In the genomic region with DNA sequence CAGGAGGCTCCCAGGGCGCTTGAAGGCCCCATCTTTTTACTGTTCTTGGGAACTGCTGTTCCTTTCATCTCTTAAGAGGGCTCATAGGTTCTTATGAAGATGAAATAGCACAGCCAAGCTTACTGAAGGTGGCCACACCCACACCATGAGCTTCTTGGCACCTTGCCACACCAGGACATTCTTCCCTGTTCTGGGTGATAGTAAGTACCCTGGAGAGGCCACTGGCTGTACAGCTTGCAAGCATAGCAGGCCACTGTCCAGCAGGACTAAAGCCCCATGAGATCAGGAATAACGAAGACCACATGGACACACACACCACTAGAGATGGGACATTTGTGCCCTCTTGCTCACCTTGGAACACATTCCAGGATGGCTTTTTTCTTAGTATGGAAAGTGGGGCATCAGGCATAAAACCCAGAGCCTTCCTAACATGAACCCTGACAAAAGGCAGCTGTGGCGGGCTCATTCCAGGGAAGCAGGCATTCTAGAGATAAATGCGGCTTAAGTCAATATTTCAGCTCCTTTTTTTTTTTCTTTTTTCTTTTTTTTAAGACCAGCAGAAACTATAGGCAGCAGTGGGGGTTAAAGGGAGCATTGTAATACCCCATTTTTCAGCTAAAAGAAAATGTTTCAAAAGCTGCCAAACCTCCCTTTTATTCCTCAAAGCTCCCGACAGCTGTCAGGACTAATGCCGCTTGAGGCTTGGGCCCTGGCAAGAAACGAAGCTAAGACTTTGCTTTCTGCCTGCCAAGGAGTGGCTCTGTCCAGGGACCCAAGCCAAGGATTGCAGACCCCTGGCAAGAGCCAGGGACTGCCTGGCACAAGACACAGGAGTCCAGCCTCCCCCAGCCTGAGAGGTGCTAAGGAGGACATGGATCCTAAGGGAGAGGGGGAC, we compare ENCODE assay signal across 7 mouse cellular contexts.
DNase-seq lines count a peak whose midpoint lies in the region; ATAC-seq and TF ChIP-seq lines count a peak whose summit lies in the region.

No protein-coding gene starts in this region.

- H3K4me3 ChIP-seq in limb, embryonic 14.5 days (replicated peaks; ENCODE audit: low read length), result no peak overlapping the region
- H3K4me3 ChIP-seq in limb, embryonic 10.5 days, result no peak overlapping the region
- H3K4me3 ChIP-seq in heart, embryonic 14.5 days (ENCODE audit: control insufficient read depth in 1 of 2, insufficient read depth in 1 of 2, low read depth in 1 of 2, low read length in 2 of 2), result no peak overlapping the region
- H3K4me3 ChIP-seq in neural tube, embryonic 15.5 days (replicated peaks), result no peak overlapping the region

- peak; percentile 49 for DNase-seq in limb, embryonic 14.5 days (ENCODE audit: low spot score)
- no peak for DNase-seq in limb, embryonic 10.5 days (ENCODE audit: low spot score)
- DNase-seq in adrenal gland, postnatal 36 days, result peak; percentile 48 to 54
- peak; percentile 39 for DNase-seq in layer of hippocampus, adult 9-11 months
- DNase-seq in thymus, postnatal 36 days, result no peak

- WGBS in limb, embryonic 14.5 days, result 79% methylated on average over 7 of the region's 7 CpGs
- WGBS in limb, embryonic 10.5 days, result 89% methylated on average over 7 of the region's 7 CpGs
- WGBS in heart, embryonic 14.5 days, result 31% methylated on average over 7 of the region's 7 CpGs
- 58% methylated on average over 7 of the region's 7 CpGs for WGBS in neural tube, embryonic 15.5 days

- H3K4me2 ChIP-seq in limb, embryonic 14.5 days (replicated peaks; ENCODE audit: low read depth, low read length, severe bottlenecking), result no peak overlapping the region
- H3K4me2 ChIP-seq in heart, embryonic 14.5 days (ENCODE audit: low read length), result no peak overlapping the region
- no peak overlapping the region for H3K4me2 ChIP-seq in neural tube, embryonic 15.5 days

- peaks cover 89% of the 10 kb centered on the region for H3K36me3 ChIP-seq in limb, embryonic 14.5 days (ENCODE audit: control insufficient read depth, insufficient read depth, low read length)
- peaks cover 99% of the 10 kb centered on the region for H3K36me3 ChIP-seq in limb, embryonic 10.5 days
- peaks cover 26% of the 10 kb centered on the region for H3K36me3 ChIP-seq in heart, embryonic 14.5 days (ENCODE audit: control insufficient read depth, insufficient read depth, low read length)
- H3K36me3 ChIP-seq in neural tube, embryonic 15.5 days, result no peaks in the 10 kb centered on the region

- no peak for TF ChIP-seq POLR2A in limb, embryonic 14.5 days (IDR thresholded peaks at IDR 0.05; ENCODE audit: borderline replicate concordance, extremely low read depth, insufficient read depth, insufficient read length)

- H3K4me1 ChIP-seq in limb, embryonic 14.5 days (ENCODE audit: control insufficient read depth, insufficient read depth, low read length), result 0 out of 2 replicates have a peak, but pooled peaks cover 2% of the 10 kb centered on the region
- no peaks in the 10 kb centered on the region for H3K4me1 ChIP-seq in limb, embryonic 10.5 days
- H3K4me1 ChIP-seq in heart, embryonic 14.5 days (ENCODE audit: control insufficient read depth in 2 of 2, insufficient read depth in 2 of 2, low read length in 2 of 2), result peaks cover 11 to 20% of the 10 kb centered on the region in 2 experiments
- peaks cover 11% of the 10 kb centered on the region for H3K4me1 ChIP-seq in neural tube, embryonic 15.5 days

- ATAC-seq in limb, embryonic 14.5 days (ENCODE audit: low FRiP score, low read depth), result no peak
- peak; percentile 44; the same call in 1 of the 2 replicates for ATAC-seq in heart, embryonic 14.5 days (ENCODE audit: insufficient number of reproducible peaks, insufficient read depth, low FRiP score, low read depth)
- peak; percentile 55; the same call in 1 of the 2 replicates for ATAC-seq in neural tube, embryonic 15.5 days (ENCODE audit: low FRiP score)

- H3K27ac ChIP-seq in limb, embryonic 14.5 days (replicated peaks; ENCODE audit: low read depth, low read length), result 0 out of 2 replicates have a peak overlapping the region, but pooled peaks have one; percentile 33
- no peak overlapping the region for H3K27ac ChIP-seq in limb, embryonic 10.5 days
- H3K27ac ChIP-seq in heart, embryonic 14.5 days (replicated peaks in 1 of 2; ENCODE audit: control insufficient read depth in 1 of 2, insufficient read depth in 1 of 2, low read depth in 2 of 2, low read length in 2 of 2), result peak overlapping the region; percentile 41 to 77
- peak overlapping the region; percentile 54 for H3K27ac ChIP-seq in neural tube, embryonic 15.5 days (replicated peaks)

- no peaks in the 10 kb centered on the region for H3K27me3 ChIP-seq in limb, embryonic 14.5 days (ENCODE audit: control insufficient read depth, insufficient read depth, low read length)
- H3K27me3 ChIP-seq in limb, embryonic 10.5 days (ENCODE audit: low read depth, poor library complexity, severe bottlenecking), result no peaks in the 10 kb centered on the region
- no peaks in the 10 kb centered on the region for H3K27me3 ChIP-seq in heart, embryonic 14.5 days (ENCODE audit: control insufficient read depth, insufficient read depth, low read length)
- no peaks in the 10 kb centered on the region for H3K27me3 ChIP-seq in neural tube, embryonic 15.5 days (replicated peaks)

- no peaks in the 10 kb centered on the region for H3K9me3 ChIP-seq in limb, embryonic 14.5 days (ENCODE audit: control insufficient read depth, low read length)
- H3K9me3 ChIP-seq in limb, embryonic 10.5 days (replicated peaks), result no peaks in the 10 kb centered on the region
- H3K9me3 ChIP-seq in heart, embryonic 14.5 days (ENCODE audit: control insufficient read depth, low read length), result no peaks in the 10 kb centered on the region
- H3K9me3 ChIP-seq in neural tube, embryonic 15.5 days (replicated peaks), result no peaks in the 10 kb centered on the region

- no peak overlapping the region for H3K9ac ChIP-seq in limb, embryonic 14.5 days (ENCODE audit: low read depth, low read length, severe bottlenecking)
- no peak overlapping the region for H3K9ac ChIP-seq in heart, embryonic 14.5 days (ENCODE audit: low read length)
- H3K9ac ChIP-seq in neural tube, embryonic 15.5 days (replicated peaks), result no peak overlapping the region

Comparison
In these comparisons a context has a peak if more than half of its experiments do, and no peak if none do; other contexts are left out.
1. DNase-seq: peak in limb, embryonic 14.5 days (single experiment), adrenal gland, postnatal 36 days (2 of 2) and layer of hippocampus, adult 9-11 months (single experiment); none in limb, embryonic 10.5 days (single experiment) and thymus, postnatal 36 days (0 of 2).